Mouse (Mus musculus): ENCODE data around the gene Tmem63a.
A peak's percentile ranks its signal among the peaks of the same experiment; 100 is the strongest.

- peak; percentile 27 for TF ChIP-seq CTCF (IDR thresholded peaks at IDR 0.05; ENCODE audit: low read depth, low read length)
- TF ChIP-seq EP300 (IDR thresholded peaks at IDR 0.05; ENCODE audit: insufficient read depth, low read depth, low read length), result no peak
- no peak for TF ChIP-seq POLR2A (IDR thresholded peaks at IDR 0.05; ENCODE audit: insufficient read depth, low read length)
These were observed 44.6 kb downstream of the Tmem63a start for GRCm38 (mm10) chr1:180986701-180987100.
